Mouse (Mus musculus) adrenal gland, adult 8-10 months (tissue): ENCODE results near the gene Pkm. TPM values are rescaled to one million over a fixed set of nuclear protein-coding genes. Genes with fewer than 3 reads are reported as not detected.

Experiments
- DNase-seq: peaks from one replicate; pipeline ENCODE4 v3.0.0; 2022
- total RNA-seq, 4 experiments: library from RNA; stranded (reverse); gene quantifications; 2 replicates each; pipeline ENCODE4 v1.2.4; 2022

Gene Pkm
- total RNA-seq, 4 experiments from 2014 or later, result 565 to 846 (median 715) TPM

DNA sequence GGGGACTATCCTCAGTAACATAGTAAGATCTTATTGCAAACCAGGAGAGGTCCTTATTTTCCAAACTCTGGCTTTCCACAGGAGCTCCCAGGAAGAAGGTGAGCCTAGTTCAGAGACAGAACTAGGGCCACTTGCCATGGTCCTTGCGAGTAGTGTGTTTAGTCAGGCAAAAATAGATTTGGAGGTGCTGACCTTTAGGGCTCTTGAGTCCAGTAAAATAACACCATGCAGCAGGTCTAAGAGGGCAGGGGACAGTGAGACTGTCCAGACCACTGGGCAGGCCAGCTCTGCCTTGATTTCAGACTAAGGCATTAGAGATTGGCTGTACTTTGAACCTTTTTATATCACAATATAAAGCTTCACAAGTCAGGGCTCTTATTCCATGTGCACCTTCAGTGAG, 10.6 kb downstream of the Pkm start:
- no peak for DNase-seq

DNA sequence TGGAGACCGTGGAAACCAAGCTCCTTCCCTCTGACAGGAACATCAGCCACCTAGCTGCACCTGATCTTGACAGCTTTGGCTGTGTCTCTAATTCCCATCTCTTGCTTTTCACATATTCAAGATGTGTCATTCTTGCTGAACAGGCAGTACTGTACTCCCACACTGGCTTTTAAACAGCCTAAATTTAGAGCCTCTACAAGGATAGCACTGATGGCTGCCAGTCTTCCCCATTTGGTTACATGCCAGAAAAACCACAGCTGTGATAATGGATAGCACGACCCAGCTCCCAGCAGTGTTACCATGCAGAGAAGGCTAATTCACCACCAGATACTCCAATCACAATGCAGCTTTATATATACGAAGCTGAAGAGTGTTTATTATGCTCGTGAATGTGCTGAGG, 11.1 kb downstream of the Pkm start:
- no peak for DNase-seq

DNA sequence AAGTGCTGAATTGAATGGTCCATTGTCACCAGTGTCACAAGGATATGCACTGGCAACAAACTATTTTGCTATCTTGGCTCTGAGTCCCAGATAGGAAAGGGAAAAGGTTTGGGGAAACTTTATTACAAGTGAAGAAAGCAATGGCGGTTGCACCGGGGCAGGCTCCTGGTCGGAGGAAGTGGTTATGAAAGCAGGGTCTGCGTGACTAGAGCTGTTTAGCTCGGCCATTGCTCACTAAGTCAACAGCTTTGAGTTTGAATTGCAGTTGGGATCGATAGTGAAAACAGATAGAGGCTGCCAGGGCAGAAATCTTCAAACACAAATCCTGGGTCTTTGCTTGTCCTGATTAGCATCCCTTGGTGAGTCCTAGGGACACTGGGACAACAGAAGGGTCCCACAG, 11.7 kb downstream of the Pkm start:
- DNase-seq, result no peak

DNA sequence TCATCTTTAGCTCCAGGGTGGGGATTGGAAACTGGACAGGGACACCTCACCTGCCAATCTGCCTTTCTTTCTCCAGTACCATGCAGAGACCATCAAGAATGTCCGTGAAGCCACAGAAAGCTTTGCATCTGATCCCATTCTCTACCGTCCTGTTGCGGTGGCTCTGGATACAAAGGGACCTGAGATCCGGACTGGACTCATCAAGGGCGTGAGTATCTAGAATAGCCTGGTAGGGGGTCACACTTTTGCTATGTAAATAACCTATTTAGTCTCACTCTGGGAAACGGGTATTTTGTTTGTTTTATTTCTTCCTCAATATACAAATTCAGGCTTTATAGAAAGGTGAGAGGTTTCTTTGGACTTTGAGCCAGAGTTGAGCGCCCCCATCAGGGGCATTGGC, 12.3 kb downstream of the Pkm start:
- no peak for DNase-seq

DNA sequence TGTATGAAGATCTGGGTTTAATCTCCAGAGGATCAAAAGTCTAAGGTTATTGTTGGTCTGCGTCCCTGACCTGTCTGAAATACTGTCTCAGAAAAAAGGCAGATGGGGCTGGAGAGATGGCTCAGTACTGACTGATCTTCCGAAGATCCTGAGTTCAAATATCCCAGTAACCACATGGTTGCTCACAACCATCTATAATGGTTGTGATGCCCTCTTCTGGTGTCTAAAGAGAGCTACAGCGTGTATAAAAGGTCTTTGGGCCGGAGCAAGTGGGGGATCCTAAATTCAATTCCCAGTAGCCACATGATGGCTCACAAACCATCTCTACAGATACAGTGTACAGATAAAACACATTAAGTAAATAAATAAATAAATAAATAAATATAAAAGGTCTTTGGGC, 13.0 kb downstream of the Pkm start:
- DNase-seq, result no peak

DNA sequence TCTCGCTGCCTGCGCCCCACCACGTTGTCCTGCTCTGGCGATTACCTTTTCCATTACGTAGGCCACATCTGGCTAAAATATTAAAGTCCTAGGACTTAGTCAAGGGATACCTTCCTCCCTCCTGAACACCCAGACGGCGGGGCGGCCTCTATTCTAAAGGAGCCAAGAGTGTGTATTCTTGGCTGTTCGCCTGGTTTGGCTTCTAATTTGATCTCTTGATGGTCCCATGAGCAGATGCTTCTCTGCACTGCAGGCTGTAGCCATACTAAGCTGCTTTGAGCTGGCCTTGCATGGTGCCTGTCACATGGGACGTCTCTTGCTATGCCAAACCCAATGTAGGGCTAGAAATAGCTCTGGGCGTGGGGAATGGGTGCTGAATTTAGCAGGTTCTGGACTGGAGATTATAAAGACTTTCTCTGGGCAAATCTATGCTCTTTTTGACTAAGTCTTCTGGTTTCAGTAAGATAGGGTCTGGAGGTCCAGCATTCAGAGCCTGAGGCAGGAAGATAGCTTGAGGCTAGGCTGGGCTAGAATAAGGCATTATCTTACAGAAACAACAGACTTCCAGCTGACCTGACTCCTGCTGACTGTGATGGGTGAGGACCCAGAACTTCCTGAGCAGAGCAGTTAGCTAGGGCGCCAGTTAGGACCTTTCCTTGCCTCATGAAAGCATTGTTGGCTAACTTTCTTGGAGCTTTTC, 16.2 kb downstream of the Pkm start:
- DNase-seq, result no peak

DNA sequence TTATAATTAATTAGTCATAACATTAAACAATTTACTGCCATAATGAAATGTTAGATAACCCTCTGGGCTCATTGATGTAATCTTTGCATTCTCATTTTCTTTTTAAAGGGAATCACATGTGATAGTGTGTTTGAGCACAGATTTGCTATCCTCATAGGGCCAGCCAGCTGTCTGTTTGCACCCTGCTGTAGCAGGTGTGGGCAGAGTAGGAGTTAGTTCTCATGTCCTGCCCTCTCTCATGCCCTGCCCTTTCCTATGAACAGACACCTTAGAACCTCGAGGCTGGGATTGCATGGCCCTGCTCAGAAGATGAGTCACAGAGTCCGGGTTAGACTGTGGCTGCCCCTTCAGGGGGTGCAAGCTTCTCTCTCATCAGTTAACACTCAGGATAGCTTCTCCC, 17.3 kb downstream of the Pkm start:
- no peak for DNase-seq

DNA sequence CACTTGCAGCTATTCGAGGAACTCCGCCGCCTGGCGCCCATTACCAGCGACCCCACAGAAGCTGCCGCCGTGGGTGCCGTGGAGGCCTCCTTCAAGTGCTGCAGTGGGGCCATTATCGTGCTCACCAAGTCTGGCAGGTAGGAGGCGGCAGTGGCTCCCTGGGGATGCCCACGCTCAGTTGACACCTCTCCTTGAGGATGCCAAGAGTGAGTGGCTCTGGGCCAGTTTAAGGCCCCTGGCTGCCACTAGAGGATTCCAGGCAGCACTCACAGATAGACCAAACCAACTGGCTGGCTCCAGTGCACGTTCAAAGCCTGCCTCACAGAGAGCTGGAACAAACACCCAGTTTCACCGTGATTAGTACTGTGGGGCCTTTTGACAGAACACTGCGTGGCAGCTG, 19.4 kb downstream of the Pkm start:
- no peak for DNase-seq

DNA sequence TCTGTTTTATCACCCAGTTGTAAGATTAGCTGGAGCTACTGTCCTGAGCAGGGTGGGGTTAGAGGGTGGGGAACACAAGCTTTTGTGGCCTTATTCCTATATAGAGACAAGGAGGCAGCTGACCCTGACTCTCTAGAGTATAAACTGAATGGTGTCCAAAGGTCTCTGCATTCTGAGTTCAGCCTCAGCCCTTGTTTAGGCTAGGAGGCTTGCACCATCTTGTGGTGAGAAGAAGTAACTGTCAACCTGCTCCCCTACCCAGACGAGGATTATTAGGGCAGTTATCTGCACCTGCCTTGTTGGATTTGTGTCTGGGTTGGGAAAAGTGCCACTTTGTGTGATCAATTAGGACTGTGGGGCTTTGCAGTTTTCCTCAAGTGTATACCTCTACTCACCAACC, 22.1 kb downstream of the Pkm start:
- DNase-seq, result no peak

DNA sequence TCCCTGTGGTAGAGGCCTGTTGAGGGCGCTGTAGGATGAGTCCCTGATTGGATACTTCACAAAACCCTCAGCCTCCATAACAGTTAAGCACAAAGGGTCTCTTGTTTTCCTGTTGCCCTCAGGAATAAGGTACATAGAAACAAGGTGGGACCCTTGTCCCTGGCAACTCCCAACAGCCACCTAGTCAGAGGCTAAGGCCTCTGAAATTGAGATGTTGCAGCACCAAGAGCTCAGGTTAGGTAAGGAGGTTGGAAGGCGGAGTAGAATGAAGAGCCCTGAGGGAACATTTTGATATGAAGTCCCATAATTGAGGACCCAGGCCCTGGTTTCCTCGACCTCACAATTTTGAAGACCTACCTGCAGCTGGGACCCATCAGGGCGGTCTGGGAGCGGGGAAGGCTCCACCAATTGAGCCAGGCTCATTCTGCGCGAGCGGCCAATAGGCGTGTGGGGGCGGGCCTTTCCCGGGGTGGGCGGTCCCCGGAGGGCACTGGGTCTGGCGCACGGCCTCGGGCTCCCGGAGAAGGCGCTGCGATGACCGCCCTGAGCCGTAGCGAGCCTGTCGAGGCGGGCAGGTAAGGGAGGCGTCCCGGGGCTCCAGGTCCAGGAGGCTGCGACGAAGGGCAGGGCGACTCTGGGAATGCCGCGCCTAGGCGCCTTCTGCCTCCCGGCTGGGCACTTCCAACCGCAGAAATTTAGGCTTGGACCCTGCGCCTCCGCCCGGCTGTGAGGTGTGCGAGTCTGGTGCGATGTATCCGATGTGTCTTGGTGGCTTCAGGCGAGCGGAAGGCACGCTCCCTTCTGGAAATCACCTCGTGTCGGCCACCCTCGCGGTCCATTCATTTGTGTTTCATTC, 23.7 kb downstream of the Pkm start, which contains the start of gene Gramd2:
Gene Gramd2, plus strand, starts transcription at position 467 of the 856 bp plus-strand sequence.
- DNase-seq, result peak; percentile 49

DNA sequence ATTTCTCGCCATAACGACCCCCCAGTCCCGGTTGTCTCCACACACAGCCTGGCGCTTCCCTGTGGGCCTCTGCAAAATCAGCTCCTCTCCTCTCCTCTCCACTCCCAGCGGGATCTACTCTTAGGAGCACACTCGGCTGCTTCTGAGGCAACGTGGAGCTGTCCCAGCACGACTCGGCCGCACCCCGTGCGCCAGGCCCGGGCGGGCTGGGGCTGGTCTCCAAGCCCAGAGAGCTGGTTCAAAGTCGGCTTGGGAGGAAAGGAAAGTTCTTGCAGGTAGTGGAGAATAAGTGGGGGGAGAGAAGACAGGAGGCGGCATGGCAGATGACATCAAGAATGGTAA, 24.3 kb downstream of the Pkm start:
- DNase-seq, result no peak

DNA sequence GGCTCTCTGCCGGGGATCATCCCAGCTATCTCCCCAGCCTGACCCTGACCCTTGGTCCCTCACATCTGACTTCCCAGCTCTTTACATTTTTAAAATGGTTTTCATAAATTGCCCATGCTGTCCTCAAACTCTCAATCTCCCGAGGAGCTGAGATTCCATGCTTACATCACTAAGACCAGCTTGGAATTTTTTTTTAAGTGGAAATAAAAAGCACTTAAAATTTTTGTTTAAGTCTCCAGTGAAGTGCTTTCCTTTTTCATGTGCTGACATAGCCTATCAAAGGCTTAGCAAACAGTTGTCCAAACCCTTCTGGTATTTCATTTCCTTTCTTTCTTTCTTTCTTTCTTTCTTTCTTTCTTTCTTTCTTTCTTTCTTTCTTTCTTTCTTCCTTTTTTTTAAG, 27.9 kb downstream of the Pkm start:
- DNase-seq, result no peak

DNA sequence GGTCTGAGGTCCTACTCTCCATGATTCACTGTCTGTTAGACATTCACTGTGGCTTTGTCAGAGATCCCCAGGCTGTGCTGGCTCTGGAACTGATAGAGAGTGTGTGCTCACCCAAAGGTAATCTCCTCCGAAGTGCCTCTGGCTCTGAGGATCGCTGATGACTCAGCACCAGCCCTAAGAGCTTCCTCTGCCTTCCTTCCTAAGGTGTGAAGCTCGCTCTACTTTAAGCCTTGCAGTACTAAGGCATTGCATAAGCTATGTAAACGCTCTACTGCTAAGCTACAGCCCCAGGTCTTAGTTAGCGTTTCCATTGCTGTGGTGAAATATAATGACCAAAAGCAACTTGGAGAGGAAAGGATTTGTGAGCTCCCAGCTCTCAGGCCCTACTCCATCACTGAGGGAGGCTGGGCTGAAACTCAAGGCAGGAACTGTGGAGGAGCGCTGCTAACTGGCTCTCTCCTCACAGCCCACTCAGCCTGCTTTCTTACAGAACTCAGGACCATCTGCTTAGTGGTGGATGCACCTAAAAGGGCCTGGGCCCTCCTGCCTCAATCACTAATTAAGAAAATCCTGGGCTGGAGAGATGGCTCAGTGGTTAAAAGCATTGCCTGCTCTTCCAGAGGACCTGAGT, 31.4 kb downstream of the Pkm start:
- DNase-seq, result no peak

DNA sequence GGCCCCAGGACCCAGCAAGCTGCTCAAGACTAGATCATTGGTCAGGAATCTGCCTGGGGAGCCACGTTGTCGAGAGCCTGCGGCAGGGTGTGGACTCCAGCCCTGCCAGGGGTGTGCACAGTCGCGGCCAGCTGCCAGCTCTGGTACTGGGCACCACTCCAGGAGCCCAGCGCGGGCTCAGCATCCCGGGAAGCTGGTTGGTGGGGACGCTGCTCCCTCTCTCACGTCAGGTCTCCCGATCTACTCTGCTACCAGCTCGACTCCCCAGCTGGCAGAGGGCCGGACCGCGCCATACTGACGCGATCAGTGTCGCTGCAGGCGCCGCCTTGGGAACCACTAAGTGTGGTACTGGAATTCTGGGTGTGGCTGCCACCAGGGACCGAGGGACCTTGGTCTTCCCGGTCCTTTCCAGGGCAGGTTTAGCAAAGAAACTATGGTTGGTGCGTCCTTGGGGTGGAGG, 35.5 kb downstream of the Pkm start:
- peak; percentile 62 for DNase-seq

DNA sequence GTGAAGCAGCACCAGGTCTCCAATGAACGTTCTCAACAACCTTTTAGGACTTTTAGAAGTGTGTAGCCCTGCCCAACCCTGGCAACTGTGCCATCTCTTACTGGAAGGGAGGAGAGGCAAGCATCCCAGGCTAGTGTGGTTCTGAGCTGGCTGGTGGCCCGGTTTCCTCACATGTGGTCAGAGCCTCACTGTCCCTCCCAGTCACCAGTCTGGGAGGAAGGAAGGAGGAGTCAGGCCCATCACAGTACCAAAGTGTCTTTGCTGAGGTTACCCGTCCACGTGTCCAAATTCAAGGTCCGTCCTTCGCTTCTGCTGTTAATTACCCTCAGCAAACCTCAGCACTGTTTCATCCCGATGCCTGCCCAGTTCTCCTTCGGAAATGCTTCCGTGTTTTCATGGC, 36.0 kb downstream of the Pkm start:
- peak; percentile 32 for DNase-seq

DNA sequence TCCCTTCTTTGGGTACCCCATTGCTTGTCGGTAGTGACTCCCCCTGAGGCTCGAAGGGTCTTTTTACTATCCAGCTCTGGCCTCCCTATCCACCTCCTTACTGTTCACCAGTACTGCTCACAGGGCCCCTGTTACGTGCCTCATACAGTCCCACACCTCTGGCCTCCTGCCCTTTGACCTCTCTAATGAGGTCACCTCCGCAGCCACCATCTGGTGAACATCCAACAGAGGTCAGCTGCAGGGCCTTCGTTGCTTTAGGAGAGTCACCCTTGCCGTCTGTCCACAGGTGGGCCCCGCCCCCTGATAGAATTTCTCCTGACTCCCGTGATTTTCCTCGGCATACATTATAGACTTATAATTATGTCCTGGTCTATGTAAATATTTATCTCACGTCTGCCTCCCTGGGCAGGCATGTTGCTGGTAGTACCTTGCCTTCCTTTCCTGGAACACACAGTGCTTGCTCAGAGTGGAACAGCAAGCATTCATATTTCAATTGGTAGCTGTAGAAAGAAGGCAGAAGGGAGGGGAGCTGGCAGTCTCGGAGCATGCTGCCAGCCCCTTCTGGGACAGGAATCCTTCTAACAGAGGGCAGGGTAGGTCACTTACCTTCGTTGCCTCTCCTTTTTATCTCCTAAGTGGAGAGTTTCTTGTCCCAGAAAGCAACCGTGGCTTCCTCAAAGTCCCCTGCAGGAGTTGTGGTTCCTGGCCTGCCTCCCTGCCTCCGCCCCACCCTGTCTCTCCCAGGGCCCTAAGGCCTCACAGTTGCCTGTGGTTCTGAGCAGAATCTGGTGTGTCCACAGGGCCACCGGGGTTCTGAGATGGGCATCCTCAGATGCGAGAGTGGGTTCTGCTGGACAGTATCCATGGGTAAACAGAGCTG, 38.6 kb downstream of the Pkm start:
- DNase-seq, result no peak

DNA sequence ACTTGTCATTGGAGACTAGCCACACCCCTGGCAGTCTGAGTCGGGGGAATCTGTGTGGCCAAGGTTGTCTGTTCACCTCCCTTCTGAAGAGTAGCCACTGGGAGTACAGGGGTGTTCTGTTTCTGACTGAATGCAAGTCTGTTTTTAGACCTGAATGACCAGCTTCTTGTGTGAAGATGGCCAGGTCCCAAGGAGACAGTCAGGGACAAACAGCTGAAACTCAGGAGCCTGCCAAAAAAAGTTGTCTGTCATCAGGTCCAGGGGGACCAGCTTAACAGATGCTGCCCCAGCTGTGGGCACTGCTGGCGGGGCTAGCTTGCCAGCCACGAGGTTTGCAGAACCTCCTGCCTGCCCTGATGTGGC, 39.3 kb downstream of the Pkm start:
- DNase-seq, result no peak

DNA sequence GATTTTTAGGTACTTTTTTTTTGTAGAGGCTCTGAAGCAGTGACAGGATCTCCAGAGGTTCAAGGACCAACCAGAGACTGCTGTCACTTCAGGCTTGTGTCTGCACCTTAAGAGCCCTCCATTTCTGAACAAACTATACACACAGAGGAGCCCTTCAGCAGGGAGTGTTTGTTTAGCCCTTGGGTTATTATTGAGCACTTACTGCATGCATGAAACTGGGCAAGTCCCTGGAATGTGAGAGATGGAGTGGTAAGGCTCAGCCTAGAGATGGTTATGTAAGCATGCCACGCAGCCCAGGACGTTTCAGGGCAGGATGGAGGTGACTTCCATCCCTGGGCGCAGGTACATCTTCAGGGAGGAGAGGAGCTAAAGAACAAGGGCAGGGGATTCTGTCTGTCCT, 40.2 kb downstream of the Pkm start:
- no peak for DNase-seq

DNA sequence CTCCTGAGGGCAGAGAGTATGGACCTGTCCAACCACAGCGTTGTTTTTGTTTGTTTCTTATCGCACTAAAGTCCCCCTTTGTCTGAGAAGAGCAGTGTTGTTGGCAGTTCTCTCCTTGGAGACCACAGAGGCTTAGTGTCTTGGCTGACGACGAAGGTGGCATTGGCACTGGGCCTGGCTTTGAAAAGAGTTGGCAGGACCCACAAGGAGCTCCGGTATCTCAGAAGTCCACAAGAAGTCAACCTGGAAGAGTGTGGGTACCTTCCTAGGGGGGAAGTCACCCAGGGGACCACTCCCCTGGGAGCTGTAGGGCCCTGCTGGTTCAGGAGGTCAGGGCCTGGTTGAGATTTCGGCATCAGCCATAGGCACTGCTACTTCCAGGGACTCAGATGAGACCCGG, 44.9 kb downstream of the Pkm start:
- no peak for DNase-seq

DNA sequence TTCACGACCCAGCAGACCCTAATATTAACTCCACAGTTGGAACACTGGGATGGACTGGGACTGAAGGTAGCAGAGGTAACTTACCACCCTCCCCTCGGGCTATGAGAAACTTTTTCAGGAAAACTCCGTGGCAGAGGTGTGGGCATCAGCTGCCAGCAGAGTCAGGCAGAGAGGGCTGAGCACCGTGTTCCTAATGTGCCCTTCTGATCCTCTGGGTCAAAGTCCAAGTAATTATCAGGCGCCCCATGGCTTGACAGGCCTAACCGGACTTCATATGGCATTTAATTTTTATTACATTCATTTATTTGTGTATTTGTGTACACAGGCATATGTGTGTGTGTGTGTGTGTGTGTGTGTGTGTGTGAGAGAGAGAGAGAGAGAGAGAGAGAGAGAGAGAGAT, 46.9 kb downstream of the Pkm start:
- DNase-seq, result no peak

DNA sequence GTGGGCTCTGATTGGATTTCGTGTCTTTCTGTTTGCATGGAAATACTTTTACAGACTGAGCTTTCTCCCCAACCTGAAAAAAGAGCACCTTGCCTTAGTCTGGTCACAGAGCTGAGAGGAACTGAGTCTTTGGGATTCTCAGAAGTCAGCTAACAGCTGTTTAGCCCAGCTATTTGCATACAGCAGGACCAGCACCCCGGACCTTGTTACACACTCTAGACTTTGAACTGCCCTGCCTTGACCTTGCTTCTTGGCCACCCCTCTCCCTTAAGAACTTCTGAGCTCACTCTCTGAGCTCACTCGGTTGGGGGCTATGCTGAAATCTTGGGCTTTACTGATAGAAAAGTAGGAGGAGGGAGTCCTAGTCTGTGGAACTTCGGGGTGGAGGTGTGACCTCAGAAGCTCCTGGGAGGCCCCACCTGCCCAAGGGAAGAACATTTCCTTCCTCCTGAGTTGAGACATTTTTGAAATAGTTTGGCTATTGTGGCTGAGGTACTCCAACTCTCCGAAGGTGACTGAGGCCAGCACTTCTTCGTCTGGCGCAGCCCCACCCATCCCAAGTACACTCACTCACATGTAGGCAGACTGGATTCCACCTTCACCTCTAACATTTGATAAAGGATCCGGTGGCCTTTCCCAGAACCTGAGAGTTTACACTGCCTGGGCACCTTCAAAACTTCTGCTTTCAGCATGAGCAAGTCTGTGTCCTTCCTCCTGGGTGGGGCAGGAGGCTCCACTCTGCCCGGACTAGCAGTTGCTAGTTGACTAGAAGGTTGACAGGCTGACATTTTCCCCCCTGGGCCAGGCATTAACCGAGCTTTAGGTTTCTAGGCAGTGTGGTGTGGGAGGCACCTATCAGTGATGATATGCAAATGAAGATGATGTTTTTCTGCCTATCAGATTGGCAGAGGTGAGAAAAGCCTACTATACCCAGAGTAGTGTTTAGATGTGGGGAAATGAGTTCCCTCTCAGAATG, 51.0 kb downstream of the Pkm start:
- DNase-seq, result no peak
